Mouse (Mus musculus): ENCODE data around the gene Aup1.

Aup1 gene

GRCm38 (mm10) chr6:83054074-83054851 is at the start of gene Aup1:
TSS of gene Aup1 (plus strand) at chr6:83054521.
- peak; percentile 96 to 97 for DNase-seq (ENCODE audit: low spot score in 2 of 2)

DNA sequence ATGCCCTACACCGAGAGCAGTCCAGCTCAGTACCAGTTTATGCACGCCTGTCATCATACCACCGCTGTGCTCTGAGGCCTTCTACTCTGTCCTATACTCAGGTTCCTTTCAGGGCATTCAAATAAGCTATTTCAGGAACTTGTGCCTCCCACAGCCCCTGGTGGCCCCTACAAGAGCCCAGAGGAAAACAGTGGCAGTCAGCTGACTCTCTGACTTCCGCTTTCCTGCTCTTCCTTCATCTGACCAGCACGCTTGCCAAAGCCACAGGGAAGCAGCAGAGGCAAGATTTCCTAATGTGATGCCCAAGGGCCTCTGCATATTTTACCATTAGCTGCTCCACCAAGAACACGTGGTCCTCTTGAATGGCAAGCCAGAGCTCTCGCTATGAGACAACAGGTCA is 49.4 kb upstream of the Aup1 start:
- peak in 1 of 2 experiments; percentile 29 for DNase-seq (ENCODE audit: low spot score in 2 of 2)

DNA sequence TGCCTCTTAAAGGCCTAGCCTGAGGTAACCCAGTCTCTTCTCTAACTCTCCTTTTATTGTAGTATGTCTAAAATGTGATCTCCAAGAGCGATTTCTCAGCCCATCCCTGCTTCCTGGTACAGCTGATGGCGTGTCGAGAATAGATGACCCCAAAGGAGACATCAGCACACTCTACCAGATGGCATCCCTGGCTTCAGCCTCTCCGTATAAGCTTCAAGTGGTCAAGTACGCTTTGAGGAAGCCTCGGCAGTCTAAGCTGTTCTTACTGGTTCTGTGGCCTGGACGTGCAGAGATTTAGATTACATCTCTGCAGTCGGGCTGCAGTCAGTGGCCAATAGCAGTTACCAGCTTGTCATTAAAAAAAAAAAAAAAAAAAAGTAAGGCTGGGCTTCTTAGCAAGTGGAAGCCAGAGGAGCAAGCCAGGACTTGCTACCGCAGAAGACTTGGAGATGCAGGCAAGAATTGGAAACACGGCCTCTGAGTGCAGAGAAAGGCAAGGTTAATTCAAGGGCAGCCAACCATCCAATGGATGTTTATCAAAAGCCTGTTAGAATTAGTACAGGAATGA is 48.8 kb upstream of the Aup1 start:
- no peak for DNase-seq (ENCODE audit: low spot score in 2 of 2)

- no peak for DNase-seq (ENCODE audit: low spot score in 2 of 2)
Measured at GRCm38 (mm10) chr6:83006114-83006513, 48.2 kb upstream of the Aup1 start.

GRCm38 (mm10) chr6:83008659-83009058 is 45.7 kb upstream of the Aup1 start:
- no peak for DNase-seq (ENCODE audit: low spot score in 2 of 2)

DNA sequence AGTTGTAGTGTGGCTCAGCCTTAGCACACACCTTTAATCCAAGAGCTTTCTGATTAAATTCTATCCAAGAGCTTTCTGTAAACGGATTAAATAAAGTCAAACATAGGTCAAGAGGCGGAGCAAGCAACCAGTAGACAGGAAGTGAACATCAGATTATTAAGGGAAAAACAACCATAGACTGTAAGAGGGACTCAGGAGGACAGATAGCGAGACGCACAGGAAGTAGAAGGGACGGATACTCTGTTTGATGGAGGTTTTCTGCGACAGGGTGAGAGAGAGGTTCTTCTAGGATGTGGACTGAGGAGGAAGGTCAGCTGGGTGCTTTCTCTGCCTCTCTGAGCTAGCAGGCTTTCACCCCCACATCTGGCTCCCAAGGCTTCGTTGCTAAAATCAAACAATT is 44.3 kb upstream of the Aup1 start:
- DNase-seq (ENCODE audit: low spot score in 2 of 2) = no peak

GRCm38 (mm10) chr6:83011255-83011654 is 43.1 kb upstream of the Aup1 start:
- DNase-seq (ENCODE audit: low spot score in 2 of 2) = no peak

- DNase-seq (ENCODE audit: low spot score in 2 of 2) = no peak
Measured at GRCm38 (mm10) chr6:83011756-83012155, 42.6 kb upstream of the Aup1 start.

DNA sequence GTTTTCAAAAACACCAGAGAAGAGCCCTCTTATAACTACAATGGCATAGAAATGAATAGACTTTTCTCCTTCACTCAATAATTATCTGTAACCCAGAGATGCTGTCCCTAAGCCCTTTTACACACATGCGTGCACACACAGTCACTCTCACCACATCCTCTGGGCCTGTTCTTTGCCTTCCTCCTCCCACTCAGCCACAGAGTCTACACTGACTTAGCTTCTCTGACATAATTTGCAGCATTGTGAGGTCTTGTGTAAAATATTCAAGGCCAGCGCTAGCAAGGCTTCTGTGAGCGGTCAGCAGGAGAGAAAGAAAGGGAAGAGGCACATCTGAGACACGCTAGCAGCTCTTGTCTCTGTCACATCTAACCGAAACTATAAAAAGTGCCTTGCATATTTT is 40.9 kb upstream of the Aup1 start:
- no peak for DNase-seq (ENCODE audit: low spot score in 2 of 2)

GRCm38 (mm10) chr6:83014482-83015466 is 39.5 kb upstream of the Aup1 start:
- DNase-seq (ENCODE audit: low spot score in 2 of 2) = no peak

DNA sequence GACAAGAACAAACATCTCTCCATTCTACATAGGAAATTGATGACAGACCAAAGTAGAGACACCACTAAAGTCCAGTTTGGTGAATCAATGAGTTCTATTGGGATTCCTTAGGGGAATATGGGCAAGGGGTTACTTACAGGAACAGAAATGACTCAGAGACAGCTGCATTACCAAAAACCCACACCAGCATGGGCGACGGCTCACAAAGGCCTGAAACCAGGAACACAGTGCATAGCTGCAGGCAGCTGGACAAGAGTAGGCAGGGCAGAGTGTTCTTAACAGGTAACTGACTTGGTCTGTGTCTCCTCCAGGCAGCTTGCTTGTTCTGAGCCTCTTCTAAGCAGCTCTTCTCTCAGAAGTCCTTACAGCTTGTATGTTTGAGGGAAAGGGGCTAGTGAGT is 38.6 kb upstream of the Aup1 start:
- no peak for DNase-seq (ENCODE audit: low spot score in 2 of 2)

- DNase-seq (ENCODE audit: low spot score in 2 of 2) = peak in 1 of 2 experiments; percentile 43
Measured at GRCm38 (mm10) chr6:83017190-83017589, 37.1 kb upstream of the Aup1 start.

DNA sequence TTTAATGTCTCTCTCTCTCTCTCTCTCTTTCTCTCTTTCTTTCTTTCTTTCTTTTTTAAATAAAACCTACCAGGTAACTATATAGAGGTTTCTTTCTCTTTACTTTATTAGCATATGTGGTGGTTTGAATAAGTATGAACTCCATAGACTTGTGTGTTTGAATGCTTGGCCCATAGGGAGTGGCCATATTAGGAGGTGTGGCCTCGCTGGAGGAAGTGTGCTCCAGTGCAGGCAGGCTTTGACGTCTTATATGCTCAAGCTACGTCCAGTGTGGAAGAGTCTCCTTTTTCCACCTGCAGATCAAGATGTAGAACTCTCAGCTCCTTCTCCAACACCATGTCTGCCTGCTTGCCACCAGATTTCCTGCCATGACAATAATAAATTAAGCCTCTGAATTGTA is 35.3 kb upstream of the Aup1 start:
- no peak for DNase-seq (ENCODE audit: low spot score in 2 of 2)

DNA sequence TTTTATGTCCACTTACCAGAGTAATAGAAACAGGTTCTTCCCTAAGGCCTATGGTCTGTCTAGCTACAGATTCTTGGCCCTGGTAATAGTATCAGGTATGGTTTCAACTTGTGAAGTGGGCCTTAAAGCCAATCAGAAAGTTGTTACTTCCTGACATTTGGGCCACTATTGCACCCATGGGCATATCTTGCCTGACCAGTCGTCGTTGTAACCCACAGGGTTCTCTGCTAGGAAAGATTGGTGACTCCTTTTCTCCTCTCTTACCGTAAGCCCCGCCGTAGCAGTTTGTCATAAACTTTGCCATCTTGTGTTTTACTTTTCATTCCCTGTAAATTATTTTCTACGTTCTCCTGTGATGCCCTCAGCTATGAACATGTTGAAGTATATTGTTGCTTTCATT is 34.2 kb upstream of the Aup1 start:
- DNase-seq (ENCODE audit: low spot score in 2 of 2) = no peak

DNA sequence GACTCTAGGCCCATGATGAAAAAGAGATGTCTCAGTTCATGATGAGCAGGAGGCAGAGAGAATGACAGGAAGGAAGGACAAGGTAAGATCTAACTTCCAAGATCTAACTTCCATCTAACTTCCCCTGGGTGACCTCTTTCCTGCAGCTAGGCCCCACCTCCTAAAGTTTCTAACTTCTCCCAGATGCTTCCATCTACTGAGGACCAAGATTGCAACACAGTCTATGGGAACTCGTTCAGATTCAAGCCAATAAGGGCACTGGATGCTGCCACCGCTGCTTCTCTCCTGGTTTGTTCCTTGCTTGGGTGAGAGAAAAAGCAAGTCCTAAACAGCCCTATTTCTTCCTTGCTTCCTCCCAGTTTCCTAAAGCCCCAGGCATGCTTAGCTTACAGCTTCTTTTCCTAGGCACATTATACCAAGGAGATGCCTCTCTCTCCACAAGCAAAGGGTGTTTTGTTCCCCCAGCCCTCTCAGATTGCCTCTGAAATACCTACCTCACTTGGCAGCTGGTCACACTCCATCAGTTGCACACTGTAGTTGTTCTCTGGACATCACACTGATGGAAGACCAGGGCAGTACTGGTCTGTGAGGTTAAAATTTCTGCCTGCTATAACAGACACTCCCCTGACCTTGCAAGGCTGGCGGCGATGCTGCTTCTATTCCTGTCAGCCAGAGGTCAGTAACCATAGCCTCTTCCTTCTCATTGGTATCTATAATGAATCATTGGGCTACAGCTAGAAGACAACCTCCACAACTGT is 33.3 kb upstream of the Aup1 start:
- DNase-seq (ENCODE audit: low spot score in 2 of 2) = no peak

GRCm38 (mm10) chr6:83023008-83023407 is 31.3 kb upstream of the Aup1 start:
- no peak for DNase-seq (ENCODE audit: low spot score in 2 of 2)

GRCm38 (mm10) chr6:83023786-83024185 is 30.5 kb upstream of the Aup1 start:
- no peak for DNase-seq (ENCODE audit: low spot score in 2 of 2)

DNA sequence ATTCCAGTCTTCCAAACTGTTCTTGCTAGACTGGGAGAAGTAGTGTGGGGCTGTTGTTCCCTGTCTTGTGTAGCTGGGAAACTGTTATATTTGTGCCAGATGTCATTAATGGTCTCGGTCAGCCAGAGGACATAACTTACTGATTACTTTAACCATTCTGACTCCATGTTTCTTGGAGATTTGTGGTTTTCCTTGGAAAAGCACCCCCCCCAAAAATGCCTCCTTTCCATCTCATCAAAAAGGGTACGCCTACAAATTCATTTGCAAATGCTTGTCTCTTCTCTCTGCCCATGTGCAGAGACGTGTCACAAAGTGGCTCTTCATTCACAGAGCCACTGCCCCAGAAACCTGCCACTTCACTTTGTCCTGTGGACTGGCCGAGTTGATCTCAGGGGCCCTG is 29.9 kb upstream of the Aup1 start:
- DNase-seq (ENCODE audit: low spot score in 2 of 2) = no peak

DNA sequence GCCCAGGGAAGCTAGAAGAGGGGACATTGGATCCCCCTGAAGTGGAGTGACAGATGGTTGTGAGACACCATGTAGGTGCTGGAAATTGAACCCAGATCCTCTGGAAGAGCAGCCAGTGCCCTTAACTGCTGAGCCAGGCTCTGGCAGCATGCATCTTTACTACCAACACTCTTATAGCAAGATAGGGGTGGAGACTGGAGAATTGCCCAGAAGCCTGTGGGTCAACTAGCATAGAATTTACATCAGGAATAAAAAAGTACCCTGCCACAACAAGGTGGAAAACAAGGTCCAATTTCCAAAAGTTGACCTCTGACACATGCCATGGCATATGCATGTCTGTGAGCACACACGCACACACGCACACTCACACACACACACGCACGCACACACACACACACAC is 29.1 kb upstream of the Aup1 start:
- no peak for DNase-seq (ENCODE audit: low spot score in 2 of 2)

GRCm38 (mm10) chr6:83027293-83027692 is 27.0 kb upstream of the Aup1 start:
- DNase-seq (ENCODE audit: low spot score in 2 of 2) = no peak

- DNase-seq (ENCODE audit: low spot score in 2 of 2) = no peak
Measured at GRCm38 (mm10) chr6:83027706-83028105, 26.6 kb upstream of the Aup1 start.

DNA sequence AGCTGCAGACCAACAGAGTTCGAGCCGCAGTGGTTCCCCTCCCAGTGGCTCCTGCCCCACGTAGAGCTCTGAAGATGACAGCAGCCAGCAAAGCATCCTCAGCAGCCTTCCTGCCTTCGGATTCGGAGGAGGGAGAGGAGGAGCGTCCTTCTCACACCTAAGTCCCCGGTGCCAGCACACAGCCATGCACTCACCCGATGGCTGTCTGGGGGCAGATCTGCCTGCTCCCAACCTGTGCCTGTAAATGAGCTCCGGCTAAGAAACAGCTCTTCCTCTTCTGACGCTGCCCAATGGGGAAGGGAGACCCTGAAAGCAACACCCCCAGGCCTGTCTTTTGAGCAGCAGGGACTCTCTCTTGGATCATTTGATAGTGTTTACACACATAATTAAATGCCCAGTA is 24.5 kb upstream of the Aup1 start:
- no peak for DNase-seq (ENCODE audit: low spot score in 2 of 2)
